Mouse (Mus musculus) urinary bladder, adult 18-20 months (tissue): ENCODE results near the gene Ntn5.
"Not testable (repeated sequence)": the region's sequence is repeated elsewhere in the genome, so short reads cannot be mapped to it uniquely, and the experiment has no call there.

Experiments
- DNase-seq, 2 experiments: peaks; one replicate each; pipeline ENCODE4 v3.0.0; 2022; ENCODE audit warnings: low spot score in 2 of 2, mixed read lengths in 2 of 2

Ntn5 gene

GRCm38 (mm10) chr7:45654424-45655047 is 29.3 kb upstream of the Ntn5 start:
- DNase-seq: no peak

GRCm38 (mm10) chr7:45660746-45661478 is 22.9 kb upstream of the Ntn5 start:
- DNase-seq: no peak

- DNase-seq: not testable (repeated sequence)
Observed at GRCm38 (mm10) chr7:45661702-45662101, 22.1 kb upstream of the Ntn5 start.

DNA sequence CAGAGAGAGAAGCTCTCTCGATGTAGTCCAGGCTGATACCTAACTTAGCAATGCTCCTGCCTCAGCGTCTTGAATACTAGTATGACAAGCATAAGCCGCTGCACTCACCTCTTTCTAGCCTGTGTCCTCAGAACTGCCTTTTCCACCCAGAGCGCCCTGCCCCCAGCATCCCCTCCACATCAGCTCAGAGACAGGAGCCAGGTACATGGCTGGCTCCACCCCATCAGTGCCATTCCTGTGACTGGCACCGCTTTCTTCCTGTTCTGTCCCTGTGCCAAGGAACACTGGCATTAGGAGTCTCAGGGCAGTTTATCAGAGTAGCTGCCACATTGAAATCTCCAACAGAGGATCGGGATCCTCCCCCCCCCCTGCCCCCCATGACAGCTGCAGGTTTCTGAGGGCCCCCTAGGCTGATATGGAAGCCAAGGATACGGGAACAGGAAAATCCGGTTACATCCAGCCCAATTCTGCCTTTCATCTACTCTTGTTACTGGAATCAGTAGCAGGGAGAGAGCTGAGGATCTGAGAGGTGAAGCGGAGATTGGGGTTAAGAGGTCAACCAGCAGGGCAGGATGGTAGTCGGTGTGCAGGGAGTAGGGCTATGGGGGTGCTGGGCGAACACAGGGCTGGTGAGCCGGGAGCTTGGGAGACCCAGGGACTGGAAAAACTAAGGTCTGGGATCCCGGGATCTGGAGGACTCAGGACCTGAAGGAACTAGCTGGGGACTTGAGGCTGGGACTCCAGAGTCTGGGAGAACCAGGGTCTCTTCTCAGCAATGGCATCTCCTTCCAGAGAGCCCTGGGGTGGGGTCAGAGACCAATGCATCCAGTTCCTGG is 18.3 kb upstream of the Ntn5 start:
- DNase-seq: no peak

DNA sequence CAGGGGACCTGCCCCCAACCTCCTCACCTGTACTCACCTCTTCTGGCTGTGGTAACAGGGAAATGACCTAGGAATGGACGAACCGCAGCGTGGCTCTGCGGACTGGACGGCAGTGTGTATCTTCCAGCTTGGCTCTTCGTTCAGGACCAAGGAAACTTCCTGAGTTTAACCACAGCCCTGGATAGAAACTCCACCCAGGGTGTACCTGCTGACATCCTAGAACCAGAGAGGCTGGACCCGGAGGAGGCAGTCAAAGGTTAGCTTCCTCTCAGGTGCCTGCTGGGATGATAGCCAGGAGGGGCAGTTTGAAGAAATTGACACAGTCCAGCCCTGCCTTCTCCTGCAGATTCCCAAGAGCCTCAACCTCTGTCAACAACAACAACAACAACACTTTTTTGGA is 17.7 kb upstream of the Ntn5 start, which contains the start of gene Fut2:
Gene Fut2, minus strand, starts transcription at position 234 of the 400 bp plus-strand sequence.
- no peak for DNase-seq

DNA sequence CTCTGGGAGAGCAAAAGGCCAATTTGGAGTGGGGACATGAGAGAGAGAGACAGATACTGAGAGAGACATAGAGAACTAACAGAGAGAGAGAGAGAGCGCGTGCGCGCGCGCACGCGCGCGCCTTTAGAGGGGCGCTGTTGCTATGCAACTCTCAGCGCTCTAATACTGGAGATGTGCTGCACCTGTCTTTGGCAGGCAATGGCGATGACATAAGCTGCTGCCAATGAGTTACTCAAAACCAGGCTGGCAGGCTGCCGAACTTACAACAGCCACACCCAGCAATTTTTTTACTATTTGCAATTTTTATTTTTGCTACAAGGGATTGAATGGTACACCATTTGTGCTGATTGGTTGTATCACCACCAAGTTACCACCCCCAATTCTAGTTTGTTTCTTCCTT is 16.1 kb upstream of the Ntn5 start:
- no peak for DNase-seq

DNA sequence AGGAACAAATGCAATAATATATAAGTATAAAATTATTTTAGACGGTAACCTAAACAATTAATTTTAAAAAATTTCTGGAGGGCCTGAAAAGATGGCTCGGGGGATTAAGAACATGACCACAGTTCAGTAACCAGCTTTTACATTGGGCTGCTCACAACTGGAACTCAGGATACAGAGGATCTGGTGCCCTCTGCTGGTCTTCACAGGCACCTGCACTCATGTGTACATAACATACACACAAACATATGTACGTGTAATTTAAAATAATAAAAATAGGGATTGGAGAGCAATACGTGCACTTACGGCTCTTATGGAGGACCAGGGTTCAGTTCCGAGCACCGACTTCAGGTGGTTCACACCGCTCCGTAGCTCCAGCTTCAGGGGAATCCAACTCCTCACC is 14.9 kb upstream of the Ntn5 start:
- no peak for DNase-seq

- no peak for DNase-seq
Observed at GRCm38 (mm10) chr7:45677627-45678295, 6.1 kb upstream of the Ntn5 start.

DNA sequence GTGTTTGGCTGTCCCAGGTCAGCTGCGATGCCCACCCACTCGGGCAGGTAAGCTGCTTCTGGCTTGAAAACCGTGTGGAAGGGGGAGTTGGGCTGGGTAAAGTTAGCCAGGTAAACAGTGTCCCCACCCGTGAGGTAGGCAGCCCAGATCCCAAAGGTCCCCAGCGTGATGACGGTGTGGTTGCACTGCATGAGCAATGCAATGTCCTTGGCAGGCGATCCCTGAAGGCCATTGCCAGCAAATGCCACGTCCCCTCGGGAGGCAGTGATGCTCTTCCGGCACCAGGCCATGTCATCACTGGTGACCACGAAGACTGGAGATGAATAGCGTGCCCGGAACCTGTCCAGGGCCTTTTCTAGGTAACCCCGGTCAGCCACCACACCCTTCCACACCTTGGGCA is 5.3 kb upstream of the Ntn5 start:
- DNase-seq: no peak

DNA sequence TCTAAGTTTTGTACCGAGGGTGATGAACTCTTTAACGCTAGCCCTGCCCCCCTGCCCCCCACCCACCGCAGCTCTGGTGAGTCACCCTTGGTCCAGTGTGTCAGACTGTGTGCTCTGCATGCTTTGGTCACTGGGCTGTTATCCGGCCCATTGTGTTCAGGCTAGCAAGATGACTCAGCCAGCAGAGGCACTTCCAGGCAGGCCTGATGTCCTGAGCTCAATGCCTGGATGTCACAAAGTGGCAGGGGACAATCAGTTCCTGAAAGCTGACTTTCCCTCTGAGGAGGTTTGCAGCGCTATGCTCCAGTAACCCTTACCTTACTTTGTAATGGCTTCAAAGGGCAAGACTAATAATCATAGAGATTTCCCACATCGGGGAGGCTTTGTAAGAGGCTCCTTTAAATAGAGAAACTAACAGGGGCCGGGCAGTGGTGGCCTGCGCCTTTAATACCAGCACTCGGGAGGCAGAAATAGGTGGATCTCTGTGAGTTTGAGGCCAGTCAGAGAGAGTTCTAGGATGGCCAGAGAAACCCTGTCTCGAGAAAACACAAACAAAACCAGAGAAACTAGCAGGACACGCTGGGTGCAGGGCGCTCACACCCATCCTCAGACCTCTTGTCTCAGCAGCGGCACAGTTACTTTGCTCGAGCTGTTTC is 3.7 kb upstream of the Ntn5 start:
- DNase-seq: peak in 1 of 2 experiments; percentile 80

DNA sequence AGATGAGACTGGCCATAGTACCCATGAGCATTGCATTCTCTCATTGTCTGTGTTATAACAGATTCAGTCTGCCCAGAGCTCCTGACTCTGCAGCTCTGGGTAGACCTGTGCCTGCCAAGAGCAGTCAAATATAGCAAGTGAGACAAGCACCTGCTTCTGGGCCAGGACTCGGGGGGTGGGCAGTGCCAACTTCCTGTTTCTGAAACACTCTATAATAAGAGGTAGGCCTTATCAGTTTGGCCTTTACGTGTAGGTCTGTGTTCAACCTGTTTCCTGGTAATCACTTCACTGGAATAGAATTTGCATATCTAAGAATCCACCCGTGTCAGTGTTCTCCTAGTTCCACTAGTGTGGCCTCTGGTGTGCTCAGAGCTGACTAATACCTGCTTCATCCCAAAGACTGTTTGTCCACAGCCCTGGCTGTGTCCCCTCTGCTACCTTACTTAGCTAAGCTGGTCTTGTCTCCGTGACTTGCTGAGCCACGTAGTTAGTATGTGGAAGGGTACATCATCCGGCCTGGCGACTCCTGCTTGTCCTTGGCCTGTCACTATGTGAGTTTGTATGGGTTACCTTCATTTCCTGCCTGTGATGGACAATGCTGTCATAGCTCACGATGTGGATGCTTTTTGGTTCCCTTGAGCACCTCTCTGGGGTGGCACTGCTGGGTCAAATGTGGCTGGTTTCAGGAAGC is 2.6 kb upstream of the Ntn5 start:
- no peak for DNase-seq

DNA sequence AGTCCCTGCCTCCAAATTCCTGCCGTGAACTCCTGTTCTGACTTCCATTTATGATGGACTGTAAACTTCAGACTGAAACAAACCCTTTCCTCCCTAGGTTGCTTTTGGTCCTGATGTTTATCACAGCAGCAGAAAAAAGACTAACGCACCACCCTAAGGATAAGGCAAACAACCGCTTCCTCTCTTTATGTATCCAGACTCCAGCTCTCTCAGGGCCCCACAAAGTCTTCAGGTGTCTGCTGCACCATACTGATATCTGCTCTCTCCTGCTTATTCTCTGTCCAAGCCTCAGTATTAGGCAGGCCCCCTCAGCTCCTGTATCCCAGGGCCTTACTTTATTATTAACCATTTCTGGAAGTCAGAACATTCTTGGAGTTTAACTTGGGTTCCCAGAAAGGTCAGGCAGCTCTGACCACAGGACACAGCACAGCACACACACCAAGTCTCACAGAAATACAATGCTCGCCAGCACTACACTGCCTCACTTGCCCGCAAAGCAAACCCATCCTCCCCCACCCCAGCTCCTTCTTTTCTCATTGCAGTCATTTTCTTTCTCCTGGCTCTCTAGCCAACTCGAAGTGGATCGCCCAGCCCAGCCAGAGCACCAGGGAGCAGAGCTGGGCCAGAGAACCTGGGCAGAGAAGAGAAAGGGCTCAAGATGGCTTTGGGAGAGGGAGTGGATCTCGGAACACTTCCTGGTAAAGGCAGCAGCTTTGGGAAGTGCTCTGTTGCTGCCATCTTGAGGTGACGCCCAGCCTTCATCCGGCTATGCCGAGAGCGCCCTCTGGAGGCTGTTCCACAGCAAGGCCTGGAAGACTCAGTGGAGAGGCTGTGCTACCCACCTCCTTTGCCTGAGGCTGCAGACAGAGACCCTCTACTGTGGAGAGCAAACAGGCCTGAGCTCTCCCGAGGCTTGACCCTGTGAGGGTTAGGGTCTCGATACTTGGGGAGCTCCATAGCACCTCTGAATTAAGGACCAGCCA is 1.4 kb upstream of the Ntn5 start:
- DNase-seq: peak; percentile 72 to 81

GRCm38 (mm10) chr7:45685811-45686210 is 2.0 kb downstream of the Ntn5 start:
- no peak for DNase-seq

GRCm38 (mm10) chr7:45686841-45687240 is 3.0 kb downstream of the Ntn5 start:
- no peak for DNase-seq

DNA sequence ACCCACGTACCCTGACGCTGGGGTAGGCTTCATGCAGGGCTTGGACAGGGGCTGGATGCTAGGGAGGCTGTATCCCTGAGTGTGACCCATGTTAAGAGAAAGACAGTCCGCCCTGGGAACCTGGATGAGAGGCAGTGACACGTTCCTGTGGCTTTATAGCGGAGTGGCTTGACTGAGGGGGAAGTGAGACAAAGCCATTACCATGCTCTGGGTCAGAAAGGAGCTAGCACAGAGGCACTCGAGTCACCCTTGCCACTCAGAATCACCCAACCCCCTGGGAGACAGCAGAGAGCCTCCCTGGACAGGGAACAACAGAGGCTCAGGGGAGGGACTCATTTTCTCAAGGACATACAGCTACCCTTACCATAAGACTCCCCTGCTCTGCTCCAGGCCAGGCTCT is 5.3 kb downstream of the Ntn5 start:
- DNase-seq: no peak

DNA sequence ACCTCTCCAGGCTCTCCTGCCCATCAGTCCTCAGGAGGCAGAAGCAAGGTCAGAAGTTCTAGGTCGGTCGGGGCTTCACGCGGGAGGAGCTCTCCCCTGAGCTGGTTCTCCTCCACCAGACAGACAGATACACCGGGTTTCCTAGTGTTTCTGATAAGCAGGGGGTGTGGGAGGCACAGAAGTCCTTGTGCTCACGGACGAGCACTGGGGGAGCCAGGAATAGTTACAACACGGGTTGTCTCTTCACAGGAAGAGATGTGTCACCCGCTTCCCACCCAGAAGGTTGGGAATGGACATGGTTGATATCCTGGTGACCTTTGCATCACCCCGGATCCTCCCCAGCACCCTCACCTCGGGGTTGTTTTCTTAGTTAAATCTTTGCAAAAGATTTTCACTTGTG is 6.0 kb downstream of the Ntn5 start:
- DNase-seq: no peak

GRCm38 (mm10) chr7:45692364-45692763 is 8.5 kb downstream of the Ntn5 start:
- DNase-seq: no peak

DNA sequence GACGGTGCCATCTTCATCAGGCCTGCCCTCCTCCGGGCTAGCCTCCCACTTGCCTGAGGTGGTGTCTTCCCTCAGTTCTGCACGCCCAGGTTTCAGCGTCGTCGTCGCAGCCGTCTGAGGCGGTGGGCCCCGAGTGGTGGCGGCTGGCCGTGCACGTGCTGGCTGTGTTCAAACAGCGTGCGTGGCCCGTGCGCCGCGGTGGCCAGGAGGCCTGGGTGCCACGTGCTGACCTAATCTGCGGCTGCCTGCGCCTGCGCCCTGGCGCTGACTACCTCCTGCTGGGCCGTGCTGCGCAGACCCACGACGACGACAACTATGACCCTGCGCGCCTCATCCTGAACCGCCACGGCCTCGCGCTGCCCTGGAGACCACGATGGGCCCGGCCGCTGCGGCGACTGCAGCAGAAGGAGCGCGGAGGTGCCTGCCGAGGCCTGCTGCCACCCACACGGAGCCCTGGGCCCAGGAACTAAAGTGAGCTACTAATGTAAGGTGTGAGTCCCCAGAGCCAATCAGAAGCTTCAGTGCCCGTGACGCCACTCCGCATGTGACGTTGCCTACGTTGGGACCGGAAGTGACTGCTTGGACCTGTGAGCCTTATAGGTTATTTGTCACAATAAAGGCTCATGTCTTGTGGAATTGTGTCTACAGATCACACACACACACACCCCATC is 10.2 kb downstream of the Ntn5 start, which contains the start of gene Sec1:
Gene Sec1, minus strand, starts transcription at position 482 of the 671 bp plus-strand sequence.
- no peak for DNase-seq

- no peak for DNase-seq
Observed at GRCm38 (mm10) chr7:45695098-45695497, 11.3 kb downstream of the Ntn5 start.
